Mouse (Mus musculus) heart, embryonic 15.5 days (tissue): Measurements from ENCODE around the gene Cers2. TPM values are rescaled to one million over a fixed set of nuclear protein-coding genes. Genes with fewer than 3 reads are reported as not detected.

ENCODE experiments used
- ATAC-seq: fragments of 200-750 bp; cut with Nextera tagmentation; replicated peaks from 2 replicates; pipeline ENCODE4 v1.8.0; 2017; ENCODE audit warnings: low read depth, moderate TSS enrichment; ENCODE audit not compliant: insufficient number of reproducible peaks, insufficient read depth, low FRiP score
- H3K27ac ChIP-seq: fragments of 300-500 bp; sonication (generic); 2 replicates; pipeline ENCODE4 v1.5.1; 2015; ENCODE audit warnings: mild to moderate bottlenecking, inconsistent platforms
- H3K27me3 ChIP-seq: fragments of 300-500 bp; sonication (generic); 2 replicates; pipeline ENCODE4 v1.6.1; 2015; ENCODE audit warnings: inconsistent platforms
- H3K36me3 ChIP-seq: fragments of 300-500 bp; sonication (generic); 2 replicates; pipeline ENCODE4 v1.6.1; 2015; ENCODE audit warnings: mild to moderate bottlenecking, inconsistent platforms
- H3K4me1 ChIP-seq: fragments of 300-500 bp; sonication (generic); replicated peaks from 2 replicates; pipeline ENCODE4 v1.6.1; 2015; ENCODE audit warnings: inconsistent platforms
- H3K4me2 ChIP-seq: fragments of 300-500 bp; sonication (generic); 2 replicates; pipeline ENCODE4 v1.6.1; 2015; ENCODE audit warnings: inconsistent platforms, mild to moderate bottlenecking, moderate library complexity
- H3K4me3 ChIP-seq: fragments of 300-500 bp; sonication (generic); 2 replicates; pipeline ENCODE4 v1.5.1; 2015; ENCODE audit warnings: mild to moderate bottlenecking, inconsistent platforms
- H3K9ac ChIP-seq: fragments of 300-500 bp; sonication (generic); 2 replicates; pipeline ENCODE4 v1.6.1; 2015; ENCODE audit warnings: mild to moderate bottlenecking, inconsistent platforms
- H3K9me3 ChIP-seq: fragments of 300-500 bp; sonication (generic); replicated peaks from 2 replicates; pipeline ENCODE4 v1.6.1; 2016; ENCODE audit warnings: inconsistent platforms
- WGBS: fragments of 180-500 bp; shearing (Covaris S2); methylation state at CpG from one replicate; pipeline ENCODE4 v1.1.7; 2015; ENCODE audit warnings: mixed read lengths; 5-methylcytosine and 5-hydroxymethylcytosine counted together
- polyA plus RNA-seq: library from polyadenylated mRNA; unstranded; fragments of >200 nt; fragmentation: Nextera tagmentation; extraction: Ambion mirVana; gene quantifications from 2 replicates; pipeline ENCODE4 v1.2.1, GENCODE M21; 2015

The Cers2 gene
- polyA plus RNA-seq, 1 experiment from 2014 or later, result 120 TPM

DNA sequence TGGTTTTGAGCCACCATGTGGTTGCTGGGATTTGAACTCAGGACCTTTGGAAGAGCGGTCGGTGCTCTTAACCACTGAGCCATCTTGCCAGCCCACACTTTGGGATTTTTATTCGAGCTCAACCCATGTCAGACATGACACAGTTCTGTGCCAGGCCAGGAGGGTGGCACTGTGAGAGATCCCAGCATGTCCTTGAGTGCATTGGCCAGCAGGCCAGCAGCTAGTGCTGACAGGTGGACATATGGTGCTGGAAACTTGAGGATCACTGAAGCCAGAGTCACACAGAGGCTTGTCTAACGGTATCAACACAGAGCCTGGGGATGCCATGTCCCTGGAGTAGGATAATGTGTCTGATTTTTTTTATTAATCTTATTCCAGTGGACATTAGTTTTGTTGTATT is 25.2 kb upstream of the Cers2 start:
- ATAC-seq, result no peak
- Histone ChIP-seq H3K27ac (no peak overlapping the region), H3K36me3 (peaks cover 24% of the 10 kb centered on the region; the same call in 1 of the 2 replicates), H3K4me3 (no peak overlapping the region), H3K4me2 (no peak overlapping the region), H3K9ac (no peak overlapping the region), H3K27me3 (no peaks in the 10 kb centered on the region), H3K9me3 (no peaks in the 10 kb centered on the region), H3K4me1 (peaks cover 6% of the 10 kb centered on the region; the same call in 1 of the 2 replicates)
- 81% methylated on average over 4 of the region's 4 CpGs for WGBS

DNA sequence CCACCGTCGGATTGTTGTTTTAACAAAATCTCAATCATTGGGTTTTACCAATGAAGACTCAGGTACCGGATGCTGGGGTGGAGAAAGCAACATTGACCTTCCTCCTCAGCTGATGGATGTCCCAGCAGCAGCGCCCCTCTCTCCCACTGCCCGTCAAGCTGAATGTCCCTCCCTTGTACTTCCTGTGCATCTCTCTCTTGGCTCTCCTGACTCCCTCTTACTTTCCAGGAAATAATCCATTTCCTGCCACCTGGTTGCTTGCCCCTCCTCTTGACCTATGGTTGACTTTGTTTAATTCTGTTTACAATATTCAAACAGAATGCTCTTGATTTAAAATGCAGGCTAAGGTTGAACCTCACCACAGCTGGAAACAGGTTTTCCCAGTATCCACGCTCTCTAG is 24.4 kb upstream of the Cers2 start:
- no peak overlapping the region for H3K4me2 ChIP-seq
- no peaks in the 10 kb centered on the region for H3K4me1 ChIP-seq
- H3K27me3 ChIP-seq, result no peaks in the 10 kb centered on the region
- WGBS, result 77% methylated on average over 6 of the region's 6 CpGs
- no peaks in the 10 kb centered on the region for H3K9me3 ChIP-seq
- H3K27ac ChIP-seq, result no peak overlapping the region
- no peak overlapping the region for H3K9ac ChIP-seq
- peaks cover 32% of the 10 kb centered on the region; the same call in 1 of the 2 replicates for H3K36me3 ChIP-seq
- ATAC-seq, result no peak
- no peak overlapping the region for H3K4me3 ChIP-seq

DNA sequence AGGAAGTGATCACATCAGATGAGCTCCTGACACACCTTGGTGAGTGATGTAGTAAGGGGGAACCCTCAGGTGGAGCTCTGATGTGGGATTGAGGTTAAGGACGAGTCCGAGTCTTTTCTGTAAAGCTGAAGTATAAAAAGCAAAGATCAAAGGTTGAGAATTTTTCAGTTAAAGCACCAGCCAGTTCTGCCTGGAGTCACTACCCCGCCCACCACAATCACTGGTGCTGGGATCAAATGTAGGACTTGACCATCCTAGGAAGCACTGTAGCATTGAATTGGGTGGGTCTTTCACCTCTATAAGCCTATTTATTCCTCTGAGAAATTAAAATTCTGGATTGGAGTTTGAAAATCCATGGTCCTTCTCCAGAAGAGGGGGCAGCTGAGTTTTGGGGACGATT is 23.6 kb upstream of the Cers2 start:
- H3K36me3 ChIP-seq, result peaks cover 35% of the 10 kb centered on the region; the same call in 1 of the 2 replicates
- no peak overlapping the region for H3K4me3 ChIP-seq
- no peak overlapping the region for H3K9ac ChIP-seq
- ATAC-seq, result no peak
- WGBS, result 76% methylated on average over 4 of the region's 4 CpGs
- no peak overlapping the region for H3K27ac ChIP-seq
- peaks cover 3% of the 10 kb centered on the region; the same call in 1 of the 2 replicates for H3K4me1 ChIP-seq
- H3K27me3 ChIP-seq, result no peaks in the 10 kb centered on the region
- H3K9me3 ChIP-seq, result no peaks in the 10 kb centered on the region
- H3K4me2 ChIP-seq, result no peak overlapping the region

DNA sequence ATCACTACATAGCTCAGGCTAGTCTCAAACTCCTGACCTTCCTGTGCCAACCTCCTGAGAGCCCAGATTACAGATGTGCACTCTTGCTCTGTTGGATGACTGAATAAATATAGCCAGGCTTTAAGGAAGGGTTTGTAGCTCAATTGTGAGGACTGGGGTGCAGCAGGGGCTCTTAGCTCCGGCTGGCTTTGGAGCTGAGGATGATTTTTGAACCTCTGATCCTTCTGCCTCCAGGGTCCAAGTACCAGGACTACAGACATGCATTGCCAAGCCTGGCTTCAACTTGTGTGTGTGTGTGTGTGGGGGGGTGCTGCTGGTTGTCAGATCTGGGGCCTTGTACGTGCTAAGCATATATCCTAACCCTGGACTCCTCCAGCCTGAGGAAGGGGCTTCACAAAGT is 21.7 kb upstream of the Cers2 start:
- H3K36me3 ChIP-seq, result peaks cover 33% of the 10 kb centered on the region; the same call in 1 of the 2 replicates
- H3K4me2 ChIP-seq, result no peak overlapping the region
- H3K27me3 ChIP-seq, result no peaks in the 10 kb centered on the region
- H3K9ac ChIP-seq, result no peak overlapping the region
- no peak for ATAC-seq
- WGBS, result 91% methylated on average over 2 of the region's 2 CpGs
- H3K4me1 ChIP-seq, result peaks cover 7% of the 10 kb centered on the region; the same call in 1 of the 2 replicates
- no peaks in the 10 kb centered on the region for H3K9me3 ChIP-seq
- no peak overlapping the region for H3K27ac ChIP-seq
- no peak overlapping the region for H3K4me3 ChIP-seq

DNA sequence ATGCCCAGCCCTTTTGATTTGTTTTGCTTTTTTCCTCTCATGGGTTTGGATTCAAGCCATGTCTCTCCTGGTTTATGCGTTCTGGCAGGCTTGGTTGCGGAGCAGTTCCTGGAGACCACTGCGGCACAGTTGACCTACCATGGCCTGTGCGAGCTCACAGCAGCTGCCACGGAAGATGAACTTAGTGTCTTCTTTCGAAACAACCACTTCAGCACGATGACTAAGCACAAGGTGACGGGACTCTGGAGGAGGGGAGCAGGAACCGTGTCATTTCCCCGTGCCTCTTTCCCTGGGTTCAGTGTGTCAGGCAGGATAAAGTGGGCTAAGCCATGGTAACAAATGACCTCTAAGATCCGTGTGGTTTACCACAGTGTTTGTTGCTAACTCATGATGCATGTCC is 21.1 kb upstream of the Cers2 start:
- no peaks in the 10 kb centered on the region for H3K9me3 ChIP-seq
- H3K4me2 ChIP-seq, result no peak overlapping the region
- no peak overlapping the region for H3K4me3 ChIP-seq
- H3K9ac ChIP-seq, result no peak overlapping the region
- H3K36me3 ChIP-seq, result peaks cover 30% of the 10 kb centered on the region; the same call in 1 of the 2 replicates
- H3K27ac ChIP-seq, result no peak overlapping the region
- no peak for ATAC-seq
- no peaks in the 10 kb centered on the region for H3K27me3 ChIP-seq
- H3K4me1 ChIP-seq, result peaks cover 7% of the 10 kb centered on the region; the same call in 1 of the 2 replicates
- 65% methylated on average over 11 of the region's 11 CpGs for WGBS

DNA sequence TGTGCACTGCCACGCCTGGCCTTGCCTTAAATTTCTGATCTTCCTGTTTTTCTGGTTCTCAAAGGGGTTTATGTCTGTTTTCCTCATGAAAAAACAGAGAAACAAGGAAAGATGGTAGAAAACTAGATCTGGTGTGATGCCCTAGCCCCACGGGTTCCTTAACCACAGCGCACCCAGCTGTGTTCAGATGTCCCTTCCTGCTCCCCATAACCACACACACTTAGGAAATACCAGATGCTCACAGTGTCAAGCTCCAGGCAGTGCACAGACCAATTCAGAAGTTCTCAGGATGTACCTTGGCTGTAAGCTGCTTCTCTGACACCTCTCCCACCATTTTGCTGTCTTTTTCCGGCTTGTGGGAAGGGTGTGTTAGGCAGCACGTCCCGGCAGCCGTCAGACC is 20.3 kb upstream of the Cers2 start:
- H3K4me2 ChIP-seq, result no peak overlapping the region
- H3K36me3 ChIP-seq, result peaks cover 30% of the 10 kb centered on the region; the same call in 1 of the 2 replicates
- no peak overlapping the region for H3K4me3 ChIP-seq
- H3K27me3 ChIP-seq, result no peaks in the 10 kb centered on the region
- H3K27ac ChIP-seq, result no peak overlapping the region
- H3K4me1 ChIP-seq, result peaks cover 7% of the 10 kb centered on the region; the same call in 1 of the 2 replicates
- H3K9me3 ChIP-seq, result no peaks in the 10 kb centered on the region
- WGBS, result 80% methylated on average over 7 of the region's 7 CpGs
- ATAC-seq, result no peak
- no peak overlapping the region for H3K9ac ChIP-seq

DNA sequence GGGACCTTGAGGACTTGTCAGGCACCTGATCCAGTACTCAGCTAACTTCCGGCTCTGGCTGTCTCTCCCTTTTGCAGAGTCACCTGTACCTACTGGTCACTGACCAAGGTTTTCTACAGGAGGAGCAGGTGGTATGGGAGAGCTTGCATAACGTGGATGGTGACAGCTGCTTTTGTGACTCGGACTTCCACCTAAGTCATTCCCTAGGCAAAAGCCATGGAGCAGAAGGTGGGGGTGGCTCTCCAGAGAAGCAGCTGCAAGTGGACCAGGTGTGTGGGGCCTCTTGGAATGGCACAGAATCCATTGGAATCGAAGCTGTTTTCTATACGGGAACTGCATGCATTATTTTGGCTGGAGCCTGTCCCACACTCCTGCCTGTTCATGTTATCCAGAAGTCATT is 19.9 kb upstream of the Cers2 start:
- no peak overlapping the region for H3K27ac ChIP-seq
- H3K4me1 ChIP-seq, result peaks cover 7% of the 10 kb centered on the region; the same call in 1 of the 2 replicates
- WGBS, result 78% methylated on average over 5 of the region's 5 CpGs
- peaks cover 30% of the 10 kb centered on the region; the same call in 1 of the 2 replicates for H3K36me3 ChIP-seq
- no peaks in the 10 kb centered on the region for H3K9me3 ChIP-seq
- H3K4me2 ChIP-seq, result no peak overlapping the region
- no peak overlapping the region for H3K9ac ChIP-seq
- H3K27me3 ChIP-seq, result no peaks in the 10 kb centered on the region
- no peak overlapping the region for H3K4me3 ChIP-seq
- no peak for ATAC-seq

DNA sequence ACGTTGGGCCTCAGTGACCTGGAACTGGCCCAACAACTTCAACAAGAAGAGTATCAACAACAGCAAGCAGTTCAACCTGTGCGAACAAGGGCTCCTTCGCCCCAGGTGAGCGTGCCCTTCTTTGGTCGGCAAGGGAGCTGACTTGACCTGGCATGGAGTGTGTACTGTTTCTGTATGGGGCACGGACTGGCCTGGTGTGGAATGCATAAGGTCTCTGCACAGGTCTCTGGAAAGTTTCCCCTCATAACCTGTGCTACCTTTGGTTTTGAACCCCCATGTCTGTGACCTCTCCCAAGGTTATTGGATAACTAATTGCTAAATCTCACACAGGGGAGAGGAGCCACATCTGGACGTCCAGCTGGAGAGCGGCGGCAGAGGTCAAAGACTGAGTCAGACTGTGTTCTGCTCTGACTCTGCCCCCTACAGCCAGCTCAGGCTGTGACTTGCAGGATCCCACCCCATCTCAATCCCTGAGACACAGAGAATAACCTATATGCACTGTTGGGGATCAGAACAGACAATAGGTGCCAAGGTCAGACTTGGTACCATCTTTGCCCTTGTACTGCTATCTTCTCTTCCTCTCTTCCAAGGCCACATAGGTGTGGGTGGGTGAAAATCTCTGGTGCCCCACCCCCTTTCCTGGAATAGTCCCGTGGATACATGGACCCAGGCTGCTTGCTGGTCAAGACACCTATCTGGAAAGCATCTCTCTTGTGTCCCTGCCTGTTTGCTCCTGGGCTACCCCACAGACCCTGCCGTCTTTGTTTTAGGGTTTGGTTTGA is 19.1 kb upstream of the Cers2 start:
- Histone ChIP-seq H3K4me3 (no peak overlapping the region), H3K4me2 (no peak overlapping the region), H3K27ac (peak overlapping the region; percentile 28; the same call in 1 of the 2 replicates), H3K4me1 (peaks cover 7% of the 10 kb centered on the region; the same call in 1 of the 2 replicates), H3K9ac (no peak overlapping the region), H3K27me3 (no peaks in the 10 kb centered on the region), H3K9me3 (no peaks in the 10 kb centered on the region), H3K36me3 (peaks cover 30% of the 10 kb centered on the region; the same call in 1 of the 2 replicates)
- WGBS, result 73% methylated on average over 11 of the region's 11 CpGs
- no peak for ATAC-seq

DNA sequence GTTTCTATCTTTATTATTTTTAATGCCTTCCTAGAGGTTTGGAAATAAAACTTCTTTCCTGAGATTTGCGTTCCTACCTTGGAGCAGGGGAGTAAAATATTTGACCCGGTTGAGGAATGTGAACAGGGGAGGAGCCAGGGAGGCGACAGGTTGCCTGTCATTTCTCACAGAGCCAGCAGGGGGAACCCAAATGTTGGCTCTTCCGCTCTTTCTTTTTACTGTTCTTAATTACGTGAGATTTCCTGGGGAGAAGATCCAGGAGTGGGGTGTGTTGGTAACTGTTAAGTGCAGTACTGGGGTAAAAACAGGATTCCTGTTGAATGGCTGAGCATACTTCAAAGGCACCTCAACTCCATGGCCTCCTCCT is 18.5 kb upstream of the Cers2 start:
- peaks cover 30% of the 10 kb centered on the region; the same call in 1 of the 2 replicates for H3K36me3 ChIP-seq
- H3K4me1 ChIP-seq, result peaks cover 7% of the 10 kb centered on the region; the same call in 1 of the 2 replicates
- no peak for ATAC-seq
- H3K27me3 ChIP-seq, result no peaks in the 10 kb centered on the region
- H3K9ac ChIP-seq, result no peak overlapping the region
- WGBS, result 18% methylated on average over 5 of the region's 5 CpGs
- H3K9me3 ChIP-seq, result no peaks in the 10 kb centered on the region
- H3K4me2 ChIP-seq, result no peak overlapping the region
- H3K27ac ChIP-seq, result peak overlapping the region; percentile 28; the same call in 1 of the 2 replicates
- no peak overlapping the region for H3K4me3 ChIP-seq

DNA sequence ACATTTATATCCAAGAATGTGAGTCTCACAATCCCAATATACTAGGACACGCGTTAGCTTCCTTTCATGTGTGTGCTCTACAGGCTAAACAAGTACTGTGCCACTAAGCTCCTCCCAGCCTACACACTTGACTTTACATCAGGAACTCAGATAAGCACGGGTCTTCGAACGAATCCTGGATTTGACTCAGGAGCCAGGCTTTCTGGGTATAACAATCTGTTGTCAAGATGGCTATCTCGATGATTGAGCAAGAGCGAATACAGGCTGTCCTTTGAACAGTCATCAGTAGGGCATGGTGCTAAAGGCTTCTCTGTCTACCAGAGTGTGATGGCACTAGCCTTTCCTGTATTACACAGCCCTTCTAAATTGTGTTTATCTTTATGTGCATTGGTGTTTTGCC is 16.6 kb upstream of the Cers2 start:
- H3K27ac ChIP-seq, result no peak overlapping the region
- peaks cover 7% of the 10 kb centered on the region; the same call in 1 of the 2 replicates for H3K4me1 ChIP-seq
- peaks cover 21% of the 10 kb centered on the region; the same call in 1 of the 2 replicates for H3K36me3 ChIP-seq
- no peak overlapping the region for H3K4me3 ChIP-seq
- H3K4me2 ChIP-seq, result no peak overlapping the region
- no peak for ATAC-seq
- no peaks in the 10 kb centered on the region for H3K9me3 ChIP-seq
- no peak overlapping the region for H3K9ac ChIP-seq
- WGBS, result 62% methylated on average over 7 of the region's 7 CpGs
- no peaks in the 10 kb centered on the region for H3K27me3 ChIP-seq

DNA sequence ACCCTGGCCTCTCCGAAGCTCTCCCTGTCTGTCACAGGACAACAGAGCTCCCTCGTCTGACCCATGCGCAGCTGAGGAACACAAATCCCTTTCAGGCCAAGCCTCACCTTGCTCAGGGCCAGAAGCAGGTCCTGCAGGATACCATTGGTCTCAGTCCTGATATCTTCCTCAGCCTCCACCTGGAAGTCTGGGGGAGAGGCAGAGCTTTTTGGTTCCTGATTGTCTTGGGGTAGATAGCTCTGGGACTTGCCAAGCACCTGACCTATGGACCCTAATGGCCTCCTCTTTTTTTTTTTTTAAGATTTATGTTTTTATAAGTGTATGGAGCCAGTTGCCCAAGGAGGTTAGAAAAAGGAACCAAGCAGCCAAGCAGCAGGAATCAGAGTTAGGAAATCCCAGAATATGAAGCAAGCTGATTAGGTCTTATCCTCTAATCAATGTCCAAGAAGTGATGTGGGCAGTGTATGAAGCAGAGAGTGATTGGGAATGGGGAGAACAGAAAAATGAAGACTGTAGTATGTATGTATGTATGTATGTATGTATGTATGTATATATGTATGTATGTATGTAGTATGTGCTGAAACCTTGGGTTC is 13.3 kb upstream of the Cers2 start:
- Histone ChIP-seq H3K27ac (no peak overlapping the region), H3K9ac (no peak overlapping the region), H3K27me3 (no peaks in the 10 kb centered on the region), H3K4me3 (no peak overlapping the region), H3K4me2 (no peak overlapping the region), H3K9me3 (no peaks in the 10 kb centered on the region), H3K4me1 (peaks cover 4% of the 10 kb centered on the region), H3K36me3 (no peaks in the 10 kb centered on the region)
- WGBS, result 79% methylated on average over 3 of the region's 3 CpGs
- ATAC-seq, result no peak
